Mouse (Mus musculus) limb, embryonic 12.5 days (tissue): Measurements from ENCODE around the gene Cypt14. TPM values are rescaled to one million over a fixed set of nuclear protein-coding genes. Genes with fewer than 3 reads are reported as not detected.
"Not testable (repeated sequence)": the region's sequence is repeated elsewhere in the genome, so short reads cannot be mapped to it uniquely, and the experiment has no call there.

ENCODE experiments used
- ATAC-seq: fragments of 200-750 bp; cut with Nextera tagmentation; 2 replicates; pipeline ENCODE4 v1.8.0; 2017; ENCODE audit warnings: low read depth, moderate TSS enrichment; ENCODE audit not compliant: insufficient number of reproducible peaks, insufficient read depth, low FRiP score, low TSS enrichment
- H3K27ac ChIP-seq: fragments of 300-500 bp; sonication (generic); 2 replicates; pipeline ENCODE4 v1.5.1; 2016; ENCODE audit warnings: mild to moderate bottlenecking, moderate library complexity
- H3K27me3 ChIP-seq: fragments of 300-500 bp; sonication (generic); 2 replicates; pipeline ENCODE4 v1.6.1; 2016; ENCODE audit warnings: mild to moderate bottlenecking, moderate library complexity
- H3K36me3 ChIP-seq: fragments of 300-500 bp; sonication (generic); 2 replicates; pipeline ENCODE4 v1.6.1; 2016; ENCODE audit warnings: mild to moderate bottlenecking, moderate library complexity
- H3K4me1 ChIP-seq: fragments of 300-500 bp; sonication (generic); replicated peaks from 2 replicates; pipeline ENCODE4 v1.6.1; 2016
- H3K4me2 ChIP-seq: fragments of 300-500 bp; sonication (generic); 2 replicates; pipeline ENCODE4 v1.6.1; 2016; ENCODE audit warnings: mild to moderate bottlenecking, moderate library complexity
- H3K4me3 ChIP-seq: fragments of 300-500 bp; sonication (generic); replicated peaks from 2 replicates; pipeline ENCODE4 v1.5.1; 2016; ENCODE audit warnings: mild to moderate bottlenecking
- H3K9ac ChIP-seq: fragments of 300-500 bp; sonication (generic); replicated peaks from 2 replicates; pipeline ENCODE4 v1.6.1; 2016; ENCODE audit warnings: mild to moderate bottlenecking, moderate library complexity
- H3K9me3 ChIP-seq: fragments of 300-500 bp; sonication (generic); 2 replicates; pipeline ENCODE4 v1.6.1; 2016; ENCODE audit warnings: mild to moderate bottlenecking, moderate library complexity
- WGBS: fragments of 180-500 bp; shearing (Covaris S2); methylation state at CpG from one replicate; pipeline ENCODE4 v1.1.7; 2016; 5-methylcytosine and 5-hydroxymethylcytosine counted together
- polyA plus RNA-seq: library from polyadenylated mRNA; unstranded; fragments of >200 nt; fragmentation: Nextera tagmentation; extraction: Ambion mirVana; gene quantifications from 2 replicates; pipeline ENCODE4 v1.2.1, GENCODE M21; 2016

The Cypt14 gene
- not detected in 2 replicates for polyA plus RNA-seq

GRCm38 (mm10) chrX:39863504-39863903 lies at the start of gene Cypt14:
Cypt14 (minus strand) TSS chrX:39863604.
- not testable (repeated sequence) for H3K36me3 ChIP-seq, H3K4me2 ChIP-seq, H3K4me1 ChIP-seq, H3K9me3 ChIP-seq, H3K27me3 ChIP-seq, H3K27ac ChIP-seq, H3K4me3 ChIP-seq, H3K9ac ChIP-seq, ATAC-seq
- WGBS: 77% methylated on average over 2 of the region's 2 CpGs
